Mouse (Mus musculus) CD4-positive naive resting alpha-beta T cell, adult 57 days (primary cell): ENCODE data around the gene Hivep2. TPM values are rescaled to one million over a fixed set of nuclear protein-coding genes. Genes with fewer than 3 reads are reported as not detected.

Experiments used
- total RNA-seq: library from RNA; stranded (reverse); gene quantifications from one replicate; pipeline ENCODE4 v1.2.4, GENCODE M21; 2023

Hivep2 gene
- total RNA-seq = 91.7 TPM

DNA sequence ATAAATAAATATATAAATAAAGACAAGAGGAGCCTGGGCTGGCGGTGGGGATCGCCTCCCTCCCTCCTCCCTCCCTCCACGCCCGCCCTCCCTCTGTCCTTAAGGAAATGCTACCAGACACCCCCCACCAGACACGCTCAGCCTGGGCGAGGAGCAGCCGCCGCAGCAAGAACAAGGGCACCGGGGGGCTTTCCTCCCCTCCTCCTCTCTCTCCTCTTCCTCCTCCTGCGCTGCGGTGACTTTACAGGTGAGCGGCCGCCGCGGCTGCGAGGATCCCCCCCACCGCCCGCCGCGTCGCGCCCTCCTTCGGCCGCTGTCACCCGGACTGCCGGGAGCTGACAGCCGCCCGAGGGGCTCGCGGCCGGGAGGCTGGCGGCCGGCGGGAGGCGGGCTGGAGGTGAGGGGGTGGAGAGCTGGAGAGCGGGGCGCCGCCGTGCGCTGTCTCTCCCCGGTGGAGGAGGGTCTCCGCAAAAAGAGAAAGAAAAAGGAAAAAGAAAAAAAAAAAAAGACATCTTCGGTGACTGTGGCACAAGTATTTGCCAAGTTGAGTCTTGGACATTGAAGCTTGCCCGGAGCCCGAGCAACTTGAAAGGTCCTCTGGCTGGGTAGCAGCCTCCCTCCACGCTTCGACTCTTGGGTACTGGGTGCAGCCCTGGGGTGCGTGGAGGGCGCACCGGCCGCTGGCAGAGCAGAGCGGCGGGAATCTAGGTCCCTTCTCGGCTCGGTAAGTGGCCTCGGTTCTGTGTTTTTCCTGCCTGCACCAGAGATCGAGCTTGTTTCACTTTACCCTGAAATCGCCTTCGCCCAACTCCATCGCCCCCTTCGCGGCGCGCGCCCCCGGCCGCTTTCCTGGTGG lies at the start of gene Hivep2:
Gene Hivep2 (plus strand): TSS at position 102 of the 856 bp plus-strand sequence.

Other genes starting within 250 kb of the Hivep2 start
- 13.3 TPM for gene Aig1, start 97.1 kb upstream of the Hivep2 start, total RNA-seq